Mouse (Mus musculus) telencephalon, adult 2 months (tissue): Measurements from ENCODE around the gene Rbpms2.
A peak's percentile ranks its signal among the peaks of the same experiment; 100 is the strongest.

Source experiments
- DNase-seq: peaks from one replicate; pipeline ENCODE4 v3.0.0-alpha.2; 2011; ENCODE audit warnings: low read depth, low spot score

Gene Rbpms2

DNA sequence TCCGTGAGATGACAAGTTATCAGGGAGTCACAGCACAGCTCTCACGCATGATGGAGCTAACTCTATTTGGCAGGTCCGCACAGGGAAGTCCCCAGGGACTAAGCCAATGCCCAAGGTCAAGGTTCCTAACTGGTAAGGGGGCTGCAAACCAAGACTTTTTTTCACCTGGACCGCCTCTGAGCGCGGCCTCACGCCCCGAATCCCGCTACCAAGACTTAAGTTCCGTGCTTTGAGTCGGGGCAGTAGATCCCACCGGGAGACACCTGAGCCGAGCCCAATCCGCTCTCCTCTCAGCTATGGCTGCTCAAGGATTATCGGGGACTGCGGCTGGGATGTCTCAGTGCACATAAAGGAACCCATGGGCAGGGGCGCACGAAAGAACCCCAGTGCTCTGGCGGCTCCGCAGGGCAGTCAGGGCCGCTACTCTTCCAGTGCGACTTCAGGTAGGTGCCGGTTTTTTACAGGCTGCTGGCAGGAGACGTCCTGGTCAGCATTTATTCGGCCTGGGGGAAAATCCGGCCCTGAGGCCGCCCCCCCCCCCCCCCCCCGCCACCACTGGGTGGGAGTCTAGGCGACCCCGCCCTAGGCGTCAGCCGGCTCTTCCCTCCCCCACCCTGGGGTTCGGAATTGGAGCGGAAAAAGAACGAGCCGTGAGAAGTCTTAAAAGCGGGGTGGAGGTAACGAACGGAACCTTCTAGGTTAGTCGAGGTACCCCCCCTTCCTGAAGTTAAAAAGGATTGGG is at the start of gene Rbpms2:
Gene Rbpms2, plus strand, starts transcription at position 624 of the 742 bp plus-strand sequence.
- no peak for DNase-seq

DNA sequence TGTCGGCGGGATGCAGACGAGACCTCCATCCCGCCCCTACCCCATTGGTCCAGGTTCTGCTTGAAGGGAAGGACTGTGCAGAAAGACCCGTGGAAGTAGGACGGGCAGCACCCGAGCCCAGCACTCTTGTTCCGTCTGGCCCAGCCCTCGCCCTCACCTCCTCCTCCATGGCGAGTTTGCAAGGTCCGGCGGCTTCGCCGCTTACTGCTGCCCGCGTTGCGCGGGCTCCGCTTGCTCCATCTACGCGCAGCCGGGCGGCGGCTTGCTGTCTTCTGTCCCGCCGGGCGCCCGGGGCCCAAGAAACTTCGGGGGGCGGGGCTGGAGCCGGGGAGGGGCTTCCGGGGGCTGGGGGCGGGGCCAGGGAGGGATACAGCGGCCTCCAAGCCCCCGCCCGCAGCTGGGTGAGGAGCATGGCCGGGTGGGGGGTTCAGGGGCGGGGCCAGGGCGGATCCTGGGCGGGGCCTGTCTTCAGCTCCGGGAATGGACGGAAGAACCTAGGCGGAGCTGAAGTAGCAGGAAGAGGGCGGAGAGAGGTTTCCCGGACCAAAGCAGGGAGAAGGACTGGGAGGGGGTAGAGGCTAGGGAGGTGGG is 49.6 kb upstream of the Rbpms2 start, which contains the start of gene Plekho2:
Gene Plekho2, minus strand, starts transcription at position 260 of the 591 bp plus-strand sequence.
- DNase-seq: peak; percentile 84

DNA sequence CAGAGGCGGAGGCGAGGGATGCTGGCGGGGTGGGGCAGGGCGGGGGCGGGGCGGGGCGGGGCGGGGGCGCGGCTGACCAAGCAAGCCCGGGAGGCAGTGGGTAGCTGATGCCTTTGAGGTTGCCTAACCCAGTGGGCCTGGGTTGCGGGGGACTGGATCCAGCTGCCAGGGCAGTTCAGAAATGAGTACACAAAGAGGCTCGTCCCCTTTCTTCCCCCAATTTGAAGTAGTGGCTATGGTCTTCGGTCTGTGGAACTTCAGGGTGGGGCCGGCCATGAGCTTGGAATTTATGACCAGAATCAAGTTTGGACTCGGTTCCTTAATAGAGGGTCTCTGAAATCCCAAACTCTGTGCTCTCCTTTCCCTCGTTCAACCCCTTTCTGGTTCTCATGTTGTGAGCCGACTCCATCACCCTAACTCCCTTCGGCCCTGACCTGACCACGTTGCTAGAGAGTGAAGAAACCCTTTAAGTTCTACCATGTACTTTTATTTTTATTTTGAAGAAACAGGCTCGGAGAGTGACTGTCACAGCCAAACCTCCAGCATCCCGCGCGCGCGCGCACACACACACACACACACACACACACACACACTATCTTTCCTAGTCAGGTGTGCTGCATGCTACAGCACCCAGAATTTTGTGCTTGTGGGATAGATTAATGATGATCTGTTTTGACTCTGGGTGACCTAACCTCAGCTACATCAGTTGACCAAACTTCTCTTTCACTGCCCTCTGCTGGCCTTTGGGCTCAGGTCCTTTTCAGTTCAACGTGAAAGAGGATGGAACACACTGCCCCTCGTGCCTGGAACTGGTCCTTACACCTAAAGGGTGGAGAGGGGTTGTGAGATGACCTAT is 48.8 kb upstream of the Rbpms2 start:
- DNase-seq: peak; percentile 45

DNA sequence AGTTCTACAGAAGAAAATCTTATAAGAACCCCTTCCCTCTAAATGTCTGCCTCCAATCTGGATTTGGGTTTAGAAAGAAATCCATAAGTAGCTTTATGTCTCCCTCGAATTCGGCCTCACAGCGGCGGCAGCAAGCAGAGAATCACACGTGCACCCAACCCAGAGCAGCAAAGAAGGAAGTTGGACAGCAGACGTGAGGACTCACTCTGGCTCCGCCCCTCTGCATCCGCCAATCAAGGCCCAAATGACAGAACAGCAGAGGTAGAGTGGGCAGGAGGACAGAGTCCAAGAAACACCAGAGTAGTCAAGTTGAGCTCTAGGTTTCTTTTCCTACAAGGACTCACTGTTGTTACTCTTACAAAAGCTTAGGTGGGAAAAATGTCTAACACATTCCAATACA is 46.4 kb upstream of the Rbpms2 start:
- no peak for DNase-seq

DNA sequence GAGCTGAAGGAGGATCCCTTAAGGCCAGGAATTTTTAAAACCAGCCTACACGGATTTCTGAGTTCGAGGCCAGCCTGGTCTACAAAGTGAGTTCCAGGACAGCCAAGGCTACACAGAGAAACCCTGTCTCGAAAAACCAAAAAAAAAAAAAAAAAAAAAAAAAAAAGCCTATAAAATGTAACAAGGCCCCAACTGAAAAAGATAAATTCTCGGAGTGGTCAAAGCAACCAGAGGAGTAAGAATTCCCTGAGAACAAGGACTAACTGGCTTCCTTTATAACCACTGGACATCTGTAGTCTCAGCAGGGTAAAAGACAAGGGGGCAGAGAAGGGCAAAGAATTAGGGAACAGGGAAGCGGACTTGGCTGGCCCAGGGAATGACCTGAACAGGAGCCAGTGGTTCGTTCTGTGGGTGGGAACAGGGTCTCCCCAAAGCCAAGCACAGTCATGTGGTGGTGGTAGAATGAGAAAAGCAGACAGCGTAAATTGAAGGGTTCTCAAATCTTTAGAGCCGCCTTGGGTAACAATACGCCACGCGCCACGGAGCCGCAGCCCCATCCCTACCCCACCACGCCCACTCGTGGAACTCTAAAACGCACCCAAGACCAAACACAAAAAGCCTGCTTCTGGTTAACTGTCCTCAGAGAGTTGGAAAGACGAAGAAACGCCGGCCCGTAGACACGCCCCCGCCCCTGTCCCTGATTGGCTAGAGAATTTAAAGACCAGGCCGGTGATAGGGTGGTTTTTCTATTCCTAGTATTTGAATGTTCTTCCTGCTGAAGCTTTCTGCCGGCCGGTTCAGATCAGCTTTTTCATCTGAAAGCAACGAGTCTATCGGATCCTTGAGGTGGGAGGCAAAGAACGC is 42.8 kb upstream of the Rbpms2 start, which contains the start of gene Pif1:
Gene Pif1, plus strand, starts transcription at position 755 of the 864 bp plus-strand sequence.
- DNase-seq: peak; percentile 34

DNA sequence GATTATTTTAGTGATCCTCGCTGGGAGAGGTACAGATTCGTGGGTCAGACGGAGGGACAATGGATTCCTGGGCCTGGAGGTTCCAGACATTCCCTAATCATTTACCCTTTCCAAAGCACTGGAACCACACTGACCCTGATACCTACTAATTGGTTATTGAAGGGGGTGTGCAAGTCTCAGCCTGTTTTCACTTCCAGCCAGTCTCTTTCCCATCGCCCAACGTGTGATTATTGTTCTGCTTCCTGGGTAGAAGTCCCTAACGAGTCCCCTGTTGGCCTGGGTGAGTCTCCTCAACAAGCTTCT is 42.2 kb upstream of the Rbpms2 start:
- DNase-seq: no peak

DNA sequence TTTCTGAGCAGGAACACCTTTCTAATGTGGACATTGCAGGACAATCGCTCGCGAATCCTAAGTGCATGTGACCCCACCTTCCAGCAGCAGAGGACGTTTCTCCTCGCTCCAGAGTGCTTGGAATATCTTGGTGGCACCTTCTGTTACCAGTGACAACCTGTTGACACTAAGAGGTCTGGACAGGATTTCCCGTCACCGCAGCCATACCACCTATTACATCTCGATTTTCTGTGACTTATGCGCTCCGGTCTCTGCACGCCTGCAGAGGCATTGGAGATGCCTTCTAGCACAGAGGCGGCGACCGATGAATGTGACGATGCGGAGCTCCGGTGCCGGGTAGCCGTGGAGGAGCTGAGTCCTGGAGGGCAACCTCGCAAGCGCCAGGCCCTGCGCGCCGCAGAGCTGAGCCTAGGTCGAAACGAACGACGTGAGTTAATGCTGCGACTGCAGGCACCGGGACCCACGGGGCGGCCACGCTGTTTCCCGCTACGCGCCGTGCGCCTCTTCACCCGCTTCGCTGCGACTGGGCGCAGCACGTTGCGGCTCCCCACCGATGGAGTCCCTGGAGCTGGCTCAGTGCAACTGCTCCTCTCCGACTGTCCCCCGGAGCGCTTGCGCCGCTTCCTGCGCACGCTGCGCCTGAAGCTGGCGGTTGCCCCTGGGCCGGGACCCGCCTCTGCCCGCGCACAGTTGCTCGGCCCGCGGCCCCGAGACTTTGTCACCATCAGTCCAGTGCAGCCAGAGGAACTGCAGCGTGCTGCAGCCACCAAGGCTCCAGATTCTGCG is 41.7 kb upstream of the Rbpms2 start:
- no peak for DNase-seq

DNA sequence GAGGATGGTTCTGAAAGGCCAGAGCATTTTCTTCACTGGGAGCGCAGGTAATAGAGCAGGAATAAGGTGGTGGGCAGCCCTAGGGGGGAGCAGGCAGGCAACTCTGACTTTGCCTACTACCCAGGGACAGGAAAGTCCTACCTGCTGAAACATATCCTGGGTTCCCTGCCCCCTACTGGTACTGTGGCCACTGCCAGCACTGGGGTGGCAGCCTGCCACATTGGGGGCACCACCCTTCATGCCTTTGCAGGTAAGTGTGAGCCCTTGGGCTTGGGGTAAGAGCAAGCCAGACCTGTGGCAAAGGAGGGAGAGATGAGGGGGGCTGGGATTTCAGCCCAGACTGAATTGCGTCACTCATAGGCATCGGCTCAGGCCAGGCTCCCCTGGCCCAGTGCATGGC is 40.4 kb upstream of the Rbpms2 start:
- DNase-seq: no peak

DNA sequence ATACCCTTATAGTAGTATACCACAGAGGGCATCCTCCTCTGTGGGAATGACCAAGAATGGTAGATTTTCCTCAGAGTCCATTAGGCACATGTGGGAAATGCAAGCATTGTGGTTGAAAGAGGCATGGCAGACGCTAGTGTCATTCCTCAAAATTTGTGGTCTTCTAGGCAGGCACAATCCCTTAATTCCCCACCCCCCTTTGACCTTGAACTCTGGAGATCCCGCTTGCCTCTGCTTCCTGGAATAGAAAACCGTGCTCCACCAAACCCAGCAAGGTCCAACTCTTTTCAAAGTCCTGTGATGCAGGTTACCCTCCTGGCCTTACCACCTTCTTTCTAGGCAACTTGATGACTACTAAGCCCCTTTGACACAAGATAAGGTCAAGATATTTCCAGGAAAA is 36.7 kb upstream of the Rbpms2 start:
- DNase-seq: no peak

DNA sequence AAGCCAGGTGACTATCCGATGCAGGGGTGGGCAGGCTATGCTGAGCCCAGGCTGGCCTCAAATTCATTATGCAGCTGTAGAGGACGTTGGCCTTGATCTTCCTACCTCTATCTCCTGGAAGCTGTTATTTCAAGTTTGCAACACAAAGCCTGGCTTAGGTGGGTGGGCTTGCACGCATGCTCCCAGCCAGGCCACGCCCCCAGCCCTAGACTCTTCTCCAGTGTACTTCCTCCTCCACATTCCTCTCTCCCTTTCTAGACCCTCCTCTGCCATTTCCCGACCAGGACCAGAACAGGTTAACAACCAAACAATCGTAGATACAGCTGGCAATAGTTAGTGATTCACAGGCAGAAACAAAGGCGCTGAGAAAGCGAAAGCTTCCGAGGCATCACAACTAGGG is 35.9 kb upstream of the Rbpms2 start:
- no peak for DNase-seq

DNA sequence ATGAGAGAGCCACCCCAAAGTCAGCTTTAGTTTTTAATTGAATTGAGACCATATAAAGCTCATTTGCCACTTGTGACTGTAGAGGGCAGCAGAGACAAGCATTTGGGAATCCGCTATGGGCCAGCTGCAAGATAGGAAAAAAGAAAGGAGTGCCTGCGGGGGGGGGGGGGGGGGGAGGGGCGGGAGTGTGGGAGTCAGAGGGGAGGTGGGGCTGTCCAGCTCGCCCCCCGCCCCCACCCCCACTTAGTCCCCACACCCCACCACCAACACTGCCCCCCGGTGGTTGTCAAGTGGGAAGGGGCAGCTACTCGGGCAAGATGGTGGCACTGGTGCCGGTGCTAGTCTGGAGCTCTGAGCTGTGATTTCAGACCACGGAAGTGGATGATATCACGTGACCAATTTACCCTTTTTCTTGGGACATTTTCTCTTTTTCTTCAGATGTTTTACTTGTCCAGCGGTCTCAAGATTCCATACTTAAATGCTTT is 30.6 kb upstream of the Rbpms2 start:
- no peak for DNase-seq

DNA sequence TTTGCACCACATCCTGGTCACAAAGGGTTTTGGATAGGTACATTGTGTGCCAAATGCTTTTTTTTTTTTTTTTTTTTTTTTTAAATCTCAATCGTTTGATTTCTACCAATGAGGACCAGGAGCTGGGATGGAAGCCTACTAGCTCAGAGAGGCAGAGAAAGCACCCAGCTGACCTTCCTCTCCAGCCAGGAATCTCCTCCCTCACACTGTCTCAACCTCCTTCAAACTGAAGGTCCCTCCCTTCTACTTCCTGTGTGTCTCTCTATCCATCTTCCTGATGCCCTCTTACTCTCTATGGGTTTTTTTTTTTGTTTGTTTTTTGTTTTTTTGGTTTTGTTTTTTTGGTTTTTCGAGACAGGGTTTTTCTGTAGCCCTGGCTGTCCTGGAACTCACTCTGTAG is 28.5 kb upstream of the Rbpms2 start:
- DNase-seq: no peak

DNA sequence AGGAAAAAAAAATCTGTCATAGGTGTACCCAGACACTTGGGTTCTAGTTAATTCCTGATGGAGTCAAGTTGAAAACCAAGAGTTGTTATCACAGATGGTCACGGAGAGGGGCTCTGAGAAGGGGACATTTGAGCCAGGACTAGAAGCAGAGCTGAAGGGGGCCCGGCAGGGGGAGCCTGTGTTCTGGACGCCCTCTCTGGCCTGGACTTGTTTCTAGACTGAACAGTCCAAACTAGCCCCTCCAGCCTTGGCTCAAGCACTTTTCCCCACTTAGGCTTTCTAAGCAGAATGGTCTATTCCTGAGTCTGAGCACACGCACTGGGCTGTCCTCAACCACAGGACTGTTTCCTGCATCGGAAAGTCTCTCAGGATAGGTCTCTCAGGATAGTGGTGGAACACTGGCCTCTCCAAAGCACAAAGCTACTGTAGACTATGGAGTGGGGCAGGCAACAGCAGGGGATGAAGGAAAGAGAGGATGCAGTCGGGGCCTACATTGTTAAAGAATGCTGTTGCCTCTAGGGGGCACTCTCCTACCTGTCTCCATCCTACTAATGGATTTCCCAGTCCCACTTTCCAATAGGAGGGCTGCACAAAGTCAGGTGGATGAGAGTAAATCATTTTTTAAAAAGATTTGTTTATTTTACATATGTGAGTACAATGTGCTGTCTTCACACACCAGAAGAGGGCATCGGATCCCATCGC is 25.9 kb upstream of the Rbpms2 start:
- no peak for DNase-seq

DNA sequence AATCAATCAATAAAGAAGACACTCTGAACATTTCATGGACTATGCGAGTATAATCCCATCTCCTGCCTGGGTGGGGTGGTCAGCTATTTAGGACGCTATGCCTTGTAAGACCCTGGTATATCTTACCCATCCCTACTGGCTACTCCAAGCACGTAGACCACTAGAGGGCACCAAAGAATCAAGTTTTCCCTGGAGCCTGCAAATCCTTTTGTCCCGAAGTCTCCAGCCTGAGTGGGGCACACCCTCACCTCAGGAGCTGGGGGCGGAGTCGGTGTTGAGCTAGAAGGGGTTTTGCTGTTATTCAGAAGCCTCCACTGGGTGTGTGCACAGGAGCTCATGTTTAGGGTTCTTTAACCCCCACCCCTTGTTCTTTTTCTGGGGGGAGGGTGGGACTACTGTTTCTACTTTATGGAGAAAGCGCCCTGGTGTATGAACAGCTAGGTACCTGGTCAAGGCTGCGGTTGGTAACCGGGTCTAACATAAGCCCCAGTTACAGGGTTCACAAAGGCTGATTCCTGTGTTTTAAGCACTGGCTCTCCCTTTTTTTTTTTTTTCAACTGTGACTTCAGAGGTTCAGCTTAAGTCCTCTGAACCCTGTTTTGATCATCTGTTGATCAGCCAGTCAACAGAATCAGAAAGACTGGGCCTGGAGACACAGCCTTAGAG is 23.8 kb upstream of the Rbpms2 start:
- DNase-seq: peak; percentile 61

DNA sequence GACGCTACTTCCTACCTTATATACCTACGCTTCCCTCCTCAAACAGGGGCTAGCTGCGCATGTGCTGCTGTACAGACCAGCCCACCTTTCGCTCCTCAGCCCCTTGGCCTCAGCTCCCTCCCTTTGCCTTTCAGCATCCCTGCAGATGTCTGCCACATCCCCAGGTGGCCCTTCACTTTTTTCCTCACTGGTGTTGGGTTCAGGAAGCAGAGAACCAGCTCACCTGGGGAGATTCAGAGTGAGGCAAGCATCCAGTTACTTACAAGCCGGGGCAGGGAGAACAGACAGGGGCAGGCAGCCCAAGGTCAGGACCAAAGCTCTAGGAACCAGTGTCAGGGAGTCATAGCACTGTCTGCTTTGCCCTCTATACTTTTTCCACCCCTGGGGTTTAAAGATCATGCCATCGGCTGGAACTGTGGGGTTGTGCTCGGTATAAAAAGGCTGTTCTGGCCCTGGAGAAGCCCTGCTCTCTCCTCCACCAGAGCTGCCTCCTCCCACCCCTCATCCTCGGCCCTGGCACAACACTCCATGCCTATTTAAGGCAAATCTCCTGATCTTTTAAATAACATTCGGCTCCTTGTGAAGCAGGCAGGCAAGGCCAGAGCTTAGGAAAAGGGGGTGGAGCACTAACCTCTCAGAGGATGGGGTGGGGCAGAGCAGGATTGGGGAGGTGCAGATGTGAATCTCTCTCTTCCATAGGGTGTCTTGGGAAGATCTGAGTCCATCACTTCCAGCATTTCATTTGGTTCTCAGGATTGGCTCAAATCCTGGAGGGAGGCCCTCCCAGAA is 22.9 kb upstream of the Rbpms2 start:
- DNase-seq: no peak

DNA sequence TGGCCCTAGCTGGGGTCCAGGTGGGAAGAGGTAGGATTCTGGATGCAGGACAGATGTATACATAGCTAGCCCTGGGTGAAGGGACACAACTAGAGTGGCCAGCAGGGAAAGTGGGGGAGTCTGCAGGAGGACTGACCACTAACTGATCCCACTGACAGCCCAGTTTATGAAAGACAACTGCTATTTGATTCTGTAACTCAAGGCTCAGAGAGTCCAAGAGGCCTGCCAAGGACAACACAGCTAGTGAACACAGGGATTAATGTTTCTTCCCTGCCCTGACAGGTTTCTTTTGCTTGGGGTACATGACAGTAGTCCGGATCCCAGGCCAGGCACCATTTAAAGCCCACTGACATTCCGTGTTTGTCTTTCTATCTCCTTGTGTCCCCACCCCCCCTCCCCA is 22.3 kb upstream of the Rbpms2 start:
- DNase-seq: no peak

DNA sequence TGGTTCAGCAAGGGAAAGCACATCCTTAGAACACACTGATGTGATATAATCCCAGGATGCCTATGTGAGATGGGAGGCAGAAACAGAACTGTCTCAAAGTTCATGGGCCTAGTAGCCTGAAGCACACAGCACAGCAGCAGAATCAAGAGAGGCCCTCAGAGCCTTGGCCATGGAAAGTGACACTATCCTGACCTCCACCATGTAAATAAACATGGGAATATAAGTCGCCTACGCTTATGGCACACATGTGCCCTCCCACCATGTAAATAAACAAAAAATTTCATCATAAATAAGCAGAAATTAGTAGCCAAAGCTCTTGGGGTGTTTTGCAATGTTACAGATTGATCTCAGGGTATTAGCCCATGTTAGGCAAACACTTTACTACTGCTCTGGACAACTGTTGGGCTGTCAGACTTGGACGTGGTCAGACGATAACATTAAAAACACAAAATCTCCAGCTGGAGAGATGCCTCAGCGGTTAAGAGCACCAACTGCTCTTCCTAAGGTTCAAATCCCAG is 17.4 kb upstream of the Rbpms2 start:
- no peak for DNase-seq

DNA sequence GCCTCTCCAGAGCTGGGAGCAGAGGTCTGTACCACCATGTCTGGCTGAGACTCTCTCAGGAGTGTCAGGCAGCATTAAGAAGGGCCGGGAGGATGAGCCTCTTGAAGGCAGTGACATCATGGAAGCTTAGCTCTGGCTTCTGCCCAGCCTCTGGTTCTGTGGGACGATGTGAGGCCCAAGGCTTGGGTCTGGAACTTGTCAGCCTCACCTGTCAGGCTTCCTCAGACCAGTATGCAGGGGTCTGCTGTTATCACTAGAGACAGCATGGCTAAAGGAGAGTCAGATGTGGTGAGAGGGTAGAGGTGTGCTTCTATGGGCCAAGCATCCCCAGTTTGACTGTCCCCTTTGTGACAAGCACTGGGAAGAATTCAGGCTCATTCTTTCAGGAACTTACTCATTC is 16.4 kb upstream of the Rbpms2 start:
- no peak for DNase-seq
